Mouse (Mus musculus) forebrain, postnatal 0 days (tissue): ENCODE data around the gene Nhej1. TPM values are rescaled to one million over a fixed set of nuclear protein-coding genes. Genes with fewer than 3 reads are reported as not detected.

Experiments
- ATAC-seq: fragments of 200-750 bp; cut with Nextera tagmentation; 2 replicates; pipeline ENCODE4 v1.8.0; 2017; ENCODE audit warnings: mild to moderate bottlenecking, moderate library complexity
- DNase-seq: peaks from one replicate; pipeline ENCODE4 v3.0.0-alpha.2; 2015
- H3K27ac ChIP-seq: fragments of 300-500 bp; sonication (generic); 2 replicates; pipeline ENCODE4 v1.5.1; 2014; ENCODE audit warnings: low read depth, mild to moderate bottlenecking, antibody characterized with exemption, low read length, moderate library complexity, mixed read lengths
- H3K27me3 ChIP-seq: fragments of 300-500 bp; sonication (generic); 2 replicates; pipeline ENCODE4 v1.6.1; 2014; ENCODE audit warnings: mild to moderate bottlenecking, low read length, mixed read lengths; ENCODE audit not compliant: insufficient read depth
- H3K36me3 ChIP-seq: fragments of 300-500 bp; sonication (generic); 2 replicates; pipeline ENCODE4 v1.6.1; 2014; ENCODE audit warnings: mild to moderate bottlenecking, moderate library complexity; ENCODE audit not compliant: insufficient read depth
- H3K4me1 ChIP-seq: fragments of 300-500 bp; sonication (generic); 2 replicates; pipeline ENCODE4 v1.6.1; 2014; ENCODE audit warnings: antibody characterized with exemption; ENCODE audit not compliant: insufficient read depth
- H3K4me2 ChIP-seq: fragments of 300-500 bp; sonication (generic); 2 replicates; pipeline ENCODE4 v1.6.1; 2014; ENCODE audit warnings: low read depth, mild to moderate bottlenecking, moderate library complexity
- H3K4me3 ChIP-seq: fragments of 300-500 bp; sonication (generic); 2 replicates; pipeline ENCODE4 v1.5.1; 2014; ENCODE audit warnings: low read depth, low read length, mixed read lengths
- H3K9ac ChIP-seq: fragments of 300-500 bp; sonication (generic); 2 replicates; pipeline ENCODE4 v1.6.1; 2014; ENCODE audit warnings: mild to moderate bottlenecking
- H3K9me3 ChIP-seq: fragments of 300-500 bp; sonication (generic); 2 replicates; pipeline ENCODE4 v1.6.1; 2016; ENCODE audit warnings: low read length
- CTCF ChIP-seq: sonication (generic); IDR thresholded peaks from 2 replicates; pipeline ENCODE4 v1.5.1; 2016; ENCODE audit warnings: antibody characterized with exemption, control low read depth, low read depth
- WGBS: fragments of 180-500 bp; shearing (Covaris S2); extraction: QIAGEN DNeasy Blood & Tissue Kit; methylation state at CpG from one replicate; pipeline ENCODE4 v1.1.7; 2014; 5-methylcytosine and 5-hydroxymethylcytosine counted together
- polyA plus RNA-seq: library from polyadenylated mRNA; unstranded; fragments of >200 nt; fragmentation: Nextera tagmentation; extraction: Ambion mirVana; gene quantifications from 2 replicates; pipeline ENCODE4 v1.2.1, GENCODE M21; 2015
- total RNA-seq: library from RNA; depleted of rRNA; stranded (reverse); fragments of >200 nt; gene quantifications from 2 replicates; pipeline ENCODE4 v1.2.3, GENCODE M21; 2014

Gene Nhej1
- total and polyA plus RNA-seq, 2 experiments from 2014 or later: 3.6 to 3.9 TPM

DNA sequence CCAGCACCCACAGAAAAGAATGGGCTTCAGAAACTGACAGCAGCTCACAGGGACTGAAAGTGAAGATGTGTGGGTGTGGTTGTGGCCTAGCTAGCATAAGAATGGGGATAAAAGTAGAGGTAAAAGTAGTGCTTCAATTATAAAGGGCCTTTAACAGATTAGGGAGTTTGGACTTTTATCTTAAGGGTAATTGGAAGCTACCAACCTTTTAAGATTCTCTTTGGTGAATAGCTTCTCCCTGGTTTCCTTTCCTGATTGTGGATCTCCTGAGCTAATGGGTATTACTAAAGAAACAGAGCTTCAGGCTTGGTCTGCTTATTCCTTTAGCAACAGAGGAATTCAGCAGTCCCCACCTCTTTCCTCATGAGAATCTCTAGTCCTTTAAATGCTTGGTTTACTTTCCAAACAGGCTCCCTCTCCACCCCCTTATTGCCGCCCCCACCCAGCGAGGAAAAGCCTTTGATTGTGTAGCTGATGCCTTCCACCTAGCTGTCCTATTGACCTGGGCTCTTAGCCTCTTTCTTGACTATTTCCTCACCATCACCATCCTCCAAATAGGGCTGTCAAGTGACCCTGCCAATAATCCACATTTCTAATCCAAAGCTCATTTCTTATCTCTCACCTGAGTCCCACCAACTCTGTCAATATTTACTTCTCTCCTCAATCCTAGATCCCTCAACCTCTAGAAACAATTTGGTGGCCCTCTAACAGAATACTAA is 97.8 kb downstream of the Nhej1 start:
- no peak for TF ChIP-seq CTCF
- no peak for DNase-seq
- ATAC-seq: no peak
- no peaks in the 10 kb centered on the region for H3K4me1 ChIP-seq
- no peak overlapping the region for H3K9ac ChIP-seq
- no peaks in the 10 kb centered on the region for H3K9me3 ChIP-seq
- no peak overlapping the region for H3K4me3 ChIP-seq
- no peaks in the 10 kb centered on the region for H3K27me3 ChIP-seq
- no peak overlapping the region for H3K27ac ChIP-seq
- no peak overlapping the region for H3K4me2 ChIP-seq
- H3K36me3 ChIP-seq: no peaks in the 10 kb centered on the region
- 63% methylated on average over 2 of the region's 2 CpGs for WGBS

DNA sequence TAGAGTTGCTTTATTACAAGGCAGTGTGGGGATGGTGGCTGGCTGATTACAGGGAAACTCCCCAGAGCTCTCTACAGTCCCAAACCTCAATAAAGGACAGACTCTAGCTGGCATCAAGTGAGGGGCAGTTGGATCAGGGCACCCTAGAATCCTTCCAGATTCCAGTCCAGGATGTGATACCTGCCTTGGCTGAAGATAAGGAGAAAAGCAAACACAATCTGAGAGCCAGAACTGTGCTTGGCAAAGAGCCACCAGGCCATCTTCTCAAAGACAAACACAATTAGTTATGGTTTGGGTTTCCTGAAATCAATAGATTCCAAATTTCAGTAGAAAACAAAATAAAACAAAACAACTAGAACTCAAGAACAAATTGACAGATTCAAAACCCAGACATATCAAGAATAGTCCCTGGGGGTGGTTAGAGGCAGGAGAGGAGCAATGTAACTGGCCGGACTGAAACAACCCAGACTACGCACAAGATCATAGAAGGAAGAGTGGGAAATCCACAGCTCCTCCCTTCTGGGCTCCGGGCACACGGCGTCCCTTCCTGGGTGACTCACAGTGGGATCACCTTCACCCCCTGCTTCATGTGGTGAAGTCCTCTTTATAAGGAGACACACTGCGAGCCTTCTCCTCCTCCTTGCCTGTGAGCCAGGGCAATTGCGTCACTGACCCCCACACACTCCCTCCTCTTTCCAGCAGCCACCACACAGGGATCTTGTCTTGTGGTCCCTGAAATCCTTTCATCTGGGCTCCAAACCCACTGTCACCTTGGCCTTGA is 100.4 kb downstream of the Nhej1 start:
- Histone ChIP-seq H3K36me3 (no peaks in the 10 kb centered on the region), H3K9me3 (no peaks in the 10 kb centered on the region), H3K4me3 (no peak overlapping the region), H3K27me3 (no peaks in the 10 kb centered on the region), H3K9ac (no peak overlapping the region), H3K4me1 (no peaks in the 10 kb centered on the region), H3K27ac (no peak overlapping the region), H3K4me2 (no peak overlapping the region)
- no peak for TF ChIP-seq CTCF
- DNase-seq (no peak), ATAC-seq (no peak)
- 82% methylated on average over 7 of the region's 7 CpGs for WGBS

DNA sequence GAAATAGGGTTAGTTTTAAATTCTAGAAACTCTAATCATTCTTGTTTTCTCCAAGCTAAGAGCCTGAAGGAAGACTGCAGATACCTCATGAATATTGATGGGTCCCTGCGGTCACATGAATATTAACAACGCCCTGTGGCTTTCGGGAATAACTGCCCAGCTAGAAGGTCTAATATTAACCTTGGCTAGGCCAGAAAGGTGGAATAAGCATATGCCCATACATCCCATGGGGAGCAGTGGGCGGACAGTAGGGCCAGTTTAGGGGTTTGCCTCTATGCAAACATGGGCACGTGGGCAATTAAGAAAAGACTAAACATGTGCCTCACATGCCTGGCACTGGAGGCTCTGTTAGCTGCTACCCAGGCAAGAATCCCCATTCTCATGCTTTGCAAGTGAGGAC is 102.8 kb downstream of the Nhej1 start:
- no peak overlapping the region for H3K4me3 ChIP-seq
- DNase-seq (no peak), ATAC-seq (no peak)
- H3K9me3 ChIP-seq: no peaks in the 10 kb centered on the region
- no peak overlapping the region for H3K9ac ChIP-seq
- no peaks in the 10 kb centered on the region for H3K4me1 ChIP-seq
- no peaks in the 10 kb centered on the region for H3K36me3 ChIP-seq
- no peak for TF ChIP-seq CTCF
- 39% methylated on average over 5 of the region's 5 CpGs for WGBS
- H3K4me2 ChIP-seq: no peak overlapping the region
- no peaks in the 10 kb centered on the region for H3K27me3 ChIP-seq
- no peak overlapping the region for H3K27ac ChIP-seq

DNA sequence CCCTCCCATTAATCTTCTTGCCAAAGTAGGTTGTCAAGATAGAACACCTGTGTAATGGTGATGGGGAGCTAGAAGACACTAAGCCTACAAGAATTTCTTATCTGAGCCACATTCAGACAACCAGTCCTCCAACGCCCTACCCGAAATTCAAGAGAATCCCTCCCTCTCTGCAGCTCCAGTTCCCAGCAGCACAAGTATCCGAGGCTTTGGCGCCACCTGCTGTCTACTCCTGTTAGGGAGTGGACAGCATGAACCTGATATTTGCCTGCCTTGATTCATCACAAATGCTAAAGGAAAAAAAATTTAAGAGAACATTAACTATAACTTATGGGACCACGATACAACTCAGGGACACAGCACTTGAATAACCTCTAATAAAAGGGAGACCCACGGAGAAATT is 108.2 kb downstream of the Nhej1 start:
- ATAC-seq (peak; percentile 83), DNase-seq (peak; percentile 90)
- no peaks in the 10 kb centered on the region for H3K4me1 ChIP-seq
- 2% methylated on average over 6 of the region's 6 CpGs for WGBS
- H3K4me2 ChIP-seq: no peak overlapping the region
- H3K27me3 ChIP-seq: no peaks in the 10 kb centered on the region
- no peak overlapping the region for H3K9ac ChIP-seq
- H3K36me3 ChIP-seq: no peaks in the 10 kb centered on the region
- peak; percentile 94 for TF ChIP-seq CTCF
- no peak overlapping the region for H3K4me3 ChIP-seq
- no peaks in the 10 kb centered on the region for H3K9me3 ChIP-seq
- no peak overlapping the region for H3K27ac ChIP-seq

DNA sequence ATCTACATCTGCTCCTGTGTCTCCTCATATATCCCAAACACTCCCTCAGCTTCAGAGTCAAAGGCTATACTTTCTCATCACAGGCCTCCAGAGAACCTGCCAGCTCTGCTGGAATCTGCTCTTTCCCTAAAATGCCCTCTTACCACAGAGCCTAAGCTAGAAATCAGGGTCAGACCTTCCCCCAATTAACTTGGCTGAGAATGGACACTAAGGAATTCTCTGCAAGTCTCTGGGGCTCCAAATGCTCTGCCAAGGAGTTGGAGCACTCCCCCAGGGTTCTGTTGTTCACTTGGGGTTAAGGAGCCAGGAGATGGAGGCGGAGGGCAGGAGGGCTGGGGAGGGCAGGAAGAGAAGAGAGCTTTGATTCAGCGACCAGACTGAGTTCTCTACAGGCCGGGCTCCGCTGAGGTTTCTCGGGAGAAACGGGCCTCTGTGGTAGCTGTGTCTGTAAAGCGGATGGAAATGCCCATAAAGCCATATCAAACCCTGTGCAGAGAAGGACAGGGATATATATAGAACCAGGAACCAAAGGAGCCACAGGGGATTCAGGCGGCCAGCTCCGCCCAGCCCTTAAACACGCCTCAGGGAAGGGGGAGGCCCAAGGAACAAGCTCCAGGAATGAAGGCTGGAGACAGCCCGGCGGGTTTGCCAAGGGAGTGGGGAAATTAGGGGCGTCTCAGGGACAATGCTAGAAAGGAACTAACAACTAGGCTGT is 109.3 kb downstream of the Nhej1 start:
- no peak overlapping the region for H3K4me3 ChIP-seq
- no peaks in the 10 kb centered on the region for H3K27me3 ChIP-seq
- H3K4me1 ChIP-seq: no peaks in the 10 kb centered on the region
- no peaks in the 10 kb centered on the region for H3K36me3 ChIP-seq
- DNase-seq (no peak), ATAC-seq (no peak)
- TF ChIP-seq CTCF: no peak
- H3K27ac ChIP-seq: no peak overlapping the region
- WGBS: 31% methylated on average over 13 of the region's 13 CpGs
- H3K9ac ChIP-seq: no peak overlapping the region
- no peaks in the 10 kb centered on the region for H3K9me3 ChIP-seq
- no peak overlapping the region for H3K4me2 ChIP-seq

DNA sequence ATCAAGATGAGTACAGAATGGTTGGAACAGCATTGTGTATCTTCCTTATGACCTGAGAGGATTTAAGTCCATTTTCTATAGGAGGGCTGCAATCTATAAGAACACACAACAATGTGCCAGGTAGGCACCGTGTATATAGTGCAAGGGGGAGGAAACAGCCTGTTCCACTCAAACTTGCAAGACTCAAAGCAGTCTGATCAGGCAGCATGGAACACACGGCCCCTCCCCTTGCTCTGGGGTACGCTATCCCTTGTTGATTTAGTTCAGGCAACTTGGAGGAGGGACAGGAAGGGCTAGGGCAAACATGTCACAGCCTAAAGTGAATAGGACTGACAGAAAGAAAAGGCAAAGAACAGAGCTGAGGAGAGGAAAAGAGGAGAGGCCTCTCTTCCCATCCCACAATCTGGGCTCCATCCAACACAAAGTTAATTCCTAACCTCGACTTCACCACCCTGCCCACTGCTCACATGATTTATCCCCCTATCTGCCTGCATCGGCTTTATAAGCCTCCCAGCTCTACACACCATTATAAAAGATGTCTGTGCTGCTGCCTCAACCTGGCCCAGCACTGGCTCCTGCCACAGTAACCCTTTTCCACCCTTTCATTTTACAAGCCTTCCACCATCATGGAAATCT is 110.7 kb downstream of the Nhej1 start:
- TF ChIP-seq CTCF: no peak
- WGBS: 57% methylated on average over 5 of the region's 5 CpGs

DNA sequence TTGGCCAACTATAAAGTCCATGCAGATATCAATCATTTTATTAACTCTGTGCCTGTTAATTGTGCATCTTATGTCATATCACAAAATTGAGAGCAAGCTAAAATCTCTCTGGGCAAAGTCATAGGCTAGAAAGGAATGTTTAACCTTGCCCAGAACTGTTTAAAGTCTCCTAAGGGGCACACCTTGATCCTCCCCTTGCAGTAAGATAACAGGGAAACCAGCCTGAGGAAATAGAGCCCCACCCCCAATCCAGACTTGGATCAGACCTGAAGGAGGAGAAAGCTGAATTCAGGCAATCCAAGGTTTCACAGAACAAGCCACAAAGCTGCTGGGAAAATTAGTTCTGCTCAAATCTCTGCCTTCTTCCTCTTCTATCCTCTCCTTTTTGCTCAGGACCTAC is 114.2 kb downstream of the Nhej1 start:
- Histone ChIP-seq H3K27ac (no peak overlapping the region), H3K27me3 (no peaks in the 10 kb centered on the region), H3K4me2 (no peak overlapping the region), H3K4me3 (no peak overlapping the region), H3K36me3 (no peaks in the 10 kb centered on the region), H3K9ac (no peak overlapping the region), H3K9me3 (no peaks in the 10 kb centered on the region), H3K4me1 (no peaks in the 10 kb centered on the region)
- DNase-seq: no peak
- no peak for ATAC-seq
- TF ChIP-seq CTCF: no peak

More for the DNA sequence above, 110.7 kb downstream of the Nhej1 start:
- Histone ChIP-seq H3K36me3 (no peaks in the 10 kb centered on the region), H3K4me3 (no peak overlapping the region), H3K4me2 (no peak overlapping the region), H3K27ac (no peak overlapping the region), H3K9me3 (no peaks in the 10 kb centered on the region), H3K27me3 (no peaks in the 10 kb centered on the region), H3K9ac (no peak overlapping the region), H3K4me1 (no peaks in the 10 kb centered on the region)
- DNase-seq: no peak
- ATAC-seq: no peak
